Mouse (Mus musculus) bone marrow, adult 2 months (tissue): ENCODE data around the gene Gfpt2.

ENCODE experiments used
- CTCF ChIP-seq: fragments of 200-500 bp; IDR thresholded peaks from 2 replicates; pipeline ENCODE4 v1.5.1; 2011; ENCODE audit warnings: low read length, control low read depth; ENCODE audit not compliant: control insufficient read depth, insufficient read depth
- POLR2A ChIP-seq: fragments of 200-500 bp; IDR thresholded peaks from 2 replicates; pipeline ENCODE4 v1.6.1; 2011; ENCODE audit warnings: low read depth, mild to moderate bottlenecking, control low read depth, low read length, borderline replicate concordance; ENCODE audit not compliant: control insufficient read depth

- TF ChIP-seq POLR2A, result no peak
- no peak for TF ChIP-seq CTCF
Observed at GRCm38 (mm10) chr11:49811099-49811541, 17.1 kb downstream of the Gfpt2 start.
